Mouse (Mus musculus): ENCODE measurements around the gene Capzb.

Gene Capzb

GRCm38 (mm10) chr4:139208236-139209129 lies 15.8 kb downstream of the Capzb start:
- no peak for DNase-seq (ENCODE audit: low spot score)

DNA sequence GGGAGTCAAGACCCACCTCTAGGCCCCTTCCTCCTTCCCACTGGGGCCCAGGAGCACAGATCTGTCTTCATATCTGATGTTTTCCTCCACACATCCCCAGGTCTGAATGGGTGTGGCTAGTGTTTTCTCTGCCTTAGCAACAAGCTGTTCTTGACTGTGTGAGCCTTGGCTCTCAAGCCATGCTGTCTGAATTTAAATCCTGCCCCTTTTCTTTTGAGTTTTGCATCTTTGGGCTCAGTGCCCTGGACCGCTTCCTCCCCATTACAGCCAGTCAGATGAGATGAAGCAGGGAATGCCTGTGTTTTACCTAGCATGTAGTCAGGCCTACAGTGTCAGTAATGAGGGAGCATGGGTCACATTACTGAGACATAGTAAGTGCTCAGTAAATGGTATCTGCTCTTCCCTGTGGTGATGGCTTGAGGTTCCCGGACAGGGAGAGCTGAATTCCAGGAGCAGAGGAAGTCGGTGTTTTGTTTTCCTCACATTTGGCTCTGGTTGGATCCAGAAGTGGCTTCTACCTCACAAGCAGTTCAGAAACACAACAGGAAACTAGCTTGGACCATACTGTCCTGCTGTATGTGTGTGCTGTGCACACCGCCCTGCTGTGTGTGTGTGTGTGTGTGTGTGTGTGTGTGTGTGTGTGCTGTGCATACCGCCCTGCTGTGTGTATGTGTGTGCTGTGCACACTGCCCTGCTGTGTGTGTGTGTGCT lies 16.6 kb downstream of the Capzb start:
- DNase-seq (ENCODE audit: low spot score), result no peak

GRCm38 (mm10) chr4:139211975-139212831 lies 19.5 kb downstream of the Capzb start:
- DNase-seq (ENCODE audit: low spot score), result no peak

DNA sequence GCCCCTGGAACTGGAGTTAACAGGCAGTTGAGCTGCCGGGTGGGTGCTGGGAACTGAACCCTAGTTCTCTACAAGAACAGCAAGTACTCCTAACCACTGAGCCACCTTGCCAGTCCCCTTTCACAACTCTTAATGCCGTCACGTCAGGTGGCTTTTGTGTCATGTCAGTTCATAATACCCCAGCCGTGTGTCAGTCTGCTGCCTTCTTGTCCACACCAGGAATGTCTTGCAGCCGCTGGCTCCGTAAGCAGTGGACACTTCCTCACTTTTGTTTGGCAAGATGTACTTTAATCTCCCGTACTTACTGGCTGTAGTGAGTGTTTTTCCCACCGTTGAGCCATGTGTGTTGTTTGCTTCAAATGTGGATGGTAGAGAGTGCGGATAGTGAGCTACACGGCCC lies 20.4 kb downstream of the Capzb start:
- DNase-seq (ENCODE audit: low spot score), result no peak

- DNase-seq (ENCODE audit: low spot score), result no peak
Measured at GRCm38 (mm10) chr4:139213935-139214371, 21.3 kb downstream of the Capzb start.

DNA sequence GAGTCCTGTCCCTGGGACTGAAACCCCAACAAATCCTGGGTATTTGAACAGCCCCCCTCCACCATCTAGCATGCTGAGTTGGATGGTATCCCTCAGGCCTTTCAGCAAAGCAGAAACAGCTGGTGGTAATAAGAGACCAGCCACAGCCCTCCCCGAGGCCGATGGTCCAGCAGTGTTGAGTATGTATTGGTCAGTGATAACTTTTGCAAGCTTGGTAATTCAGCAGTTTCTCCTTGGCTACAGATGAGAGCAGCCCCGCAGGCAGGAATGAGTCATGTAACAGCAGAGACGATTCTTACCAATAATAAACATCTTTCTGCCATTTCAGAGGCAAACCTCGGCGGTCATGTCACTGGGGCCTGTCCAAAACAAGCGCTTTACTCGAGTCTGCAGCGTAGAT lies 23.9 kb downstream of the Capzb start:
- no peak for DNase-seq (ENCODE audit: low spot score)

DNA sequence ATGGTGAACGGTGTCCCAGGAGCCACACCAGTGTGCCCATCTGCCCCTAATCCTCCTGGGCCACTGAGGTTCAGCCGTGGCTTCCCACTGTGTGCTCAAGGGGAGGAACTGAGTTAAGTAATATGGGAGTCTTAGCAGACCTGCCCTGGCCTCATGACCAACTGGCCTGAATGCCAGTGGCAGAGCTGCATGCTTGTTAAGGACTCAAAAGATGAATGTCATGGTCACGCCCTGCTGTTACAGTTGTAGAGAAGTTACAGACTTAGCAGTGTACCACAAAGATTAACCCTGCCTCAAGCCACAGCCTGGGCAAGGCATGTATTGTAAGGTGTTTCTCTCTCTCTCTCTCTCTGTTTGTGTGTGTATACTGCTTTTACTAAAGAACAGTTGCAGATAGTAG lies 25.8 kb downstream of the Capzb start:
- no peak for DNase-seq (ENCODE audit: low spot score)

DNA sequence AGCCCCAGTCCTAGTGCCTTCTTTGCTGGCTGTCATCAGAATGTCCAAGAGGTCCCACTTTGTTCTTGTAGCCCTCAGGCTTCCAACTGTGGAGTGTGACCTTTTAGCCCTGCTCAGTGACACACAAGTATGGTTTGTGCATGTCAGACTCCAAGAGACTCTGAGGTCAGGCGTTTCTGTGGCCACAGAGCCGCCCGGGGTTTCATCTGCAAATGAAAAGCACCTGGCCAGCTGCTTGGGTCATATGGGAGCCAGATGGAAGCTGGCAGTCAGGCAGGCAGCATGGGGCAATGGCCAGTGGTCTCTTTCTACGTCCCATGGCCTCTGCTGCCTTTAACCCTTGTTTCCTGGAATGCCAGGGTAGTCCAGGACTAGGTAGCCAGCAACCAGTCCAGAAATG lies 27.0 kb downstream of the Capzb start:
- no peak for DNase-seq (ENCODE audit: low spot score)

DNA sequence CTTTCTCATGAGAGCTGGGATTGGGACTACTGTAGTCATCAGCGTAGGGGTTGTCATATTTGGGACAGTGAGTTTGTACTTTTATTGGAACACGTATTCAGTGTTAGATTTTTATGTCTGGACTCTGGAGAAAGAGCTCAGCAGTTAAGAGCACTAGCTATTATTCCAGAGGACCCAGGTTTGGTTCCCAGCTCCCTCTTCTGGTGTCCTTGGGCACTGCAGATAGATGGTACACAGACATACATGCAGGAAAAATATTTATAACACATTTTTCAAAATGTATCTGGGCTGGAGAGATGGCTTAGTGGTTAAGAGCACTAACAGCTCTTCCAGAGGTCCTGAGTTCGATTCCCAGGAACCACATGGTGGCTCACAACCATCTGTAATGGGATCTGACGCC lies 28.3 kb downstream of the Capzb start:
- DNase-seq (ENCODE audit: low spot score), result no peak

DNA sequence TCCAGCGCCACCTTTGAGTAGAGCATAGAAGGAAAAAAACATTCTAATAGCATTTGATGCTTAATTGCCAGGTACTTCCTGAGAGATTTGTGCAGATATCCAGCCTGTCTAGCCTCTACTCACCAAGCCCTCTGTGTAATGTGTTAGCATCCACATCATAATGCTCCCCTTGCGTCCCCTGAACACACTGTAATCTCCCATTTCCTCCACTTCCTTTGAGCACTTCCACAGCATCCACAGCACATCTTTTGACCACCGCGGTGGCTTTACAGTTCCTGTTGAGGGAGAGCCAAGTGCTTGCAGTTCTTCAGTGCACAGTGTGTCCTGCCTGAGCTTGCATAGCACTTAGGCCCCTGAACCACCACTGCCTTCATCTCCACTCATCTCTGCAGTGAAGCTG lies 29.1 kb downstream of the Capzb start:
- no peak for DNase-seq (ENCODE audit: low spot score)

DNA sequence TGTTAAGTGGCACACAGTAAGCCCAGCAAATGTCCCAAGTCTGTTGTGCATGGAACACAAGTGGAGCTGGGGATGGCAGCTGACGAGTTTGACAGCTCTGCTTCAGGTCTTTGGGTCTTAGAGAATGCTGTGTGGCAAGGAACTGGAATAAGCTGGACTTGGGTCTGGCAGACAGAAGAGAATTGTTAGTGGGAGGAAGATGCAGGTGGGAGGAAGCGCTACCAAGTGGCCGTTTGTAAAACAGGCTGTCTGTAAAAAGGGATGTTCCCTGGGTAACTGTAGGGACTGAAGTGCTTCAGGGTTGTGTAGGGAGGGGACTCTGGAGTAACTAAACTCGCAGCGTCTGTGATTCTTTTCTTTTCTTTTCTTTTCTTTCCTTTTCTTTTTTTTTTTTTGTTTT lies 32.4 kb downstream of the Capzb start:
- no peak for DNase-seq (ENCODE audit: low spot score)

DNA sequence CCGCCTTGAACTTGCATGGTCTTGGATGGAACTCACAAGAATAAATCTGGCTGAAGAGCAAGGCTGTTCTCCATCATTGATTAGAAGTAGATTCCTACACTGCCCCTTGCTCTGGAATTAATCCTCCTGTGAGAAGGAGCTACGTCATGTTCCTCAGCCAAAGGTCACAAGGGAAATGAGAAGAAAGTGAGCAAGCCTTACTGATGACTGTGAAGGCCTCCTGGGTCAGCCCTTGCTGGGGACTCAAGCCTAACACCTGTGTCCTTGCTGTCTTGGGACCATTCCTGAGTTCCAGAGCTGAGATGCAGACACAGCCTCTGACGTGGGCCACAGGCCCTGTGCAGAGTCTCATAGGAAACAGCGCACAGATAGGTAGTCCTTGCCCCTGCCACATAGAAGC lies 33.2 kb downstream of the Capzb start:
- no peak for DNase-seq (ENCODE audit: low spot score)

GRCm38 (mm10) chr4:139226504-139227216 lies 34.0 kb downstream of the Capzb start:
- DNase-seq (ENCODE audit: low spot score), result no peak

- no peak for DNase-seq (ENCODE audit: low spot score)
Measured at GRCm38 (mm10) chr4:139227923-139228322, 35.2 kb downstream of the Capzb start.

- no peak for DNase-seq (ENCODE audit: low spot score)
Measured at GRCm38 (mm10) chr4:139229271-139229670, 36.6 kb downstream of the Capzb start.

DNA sequence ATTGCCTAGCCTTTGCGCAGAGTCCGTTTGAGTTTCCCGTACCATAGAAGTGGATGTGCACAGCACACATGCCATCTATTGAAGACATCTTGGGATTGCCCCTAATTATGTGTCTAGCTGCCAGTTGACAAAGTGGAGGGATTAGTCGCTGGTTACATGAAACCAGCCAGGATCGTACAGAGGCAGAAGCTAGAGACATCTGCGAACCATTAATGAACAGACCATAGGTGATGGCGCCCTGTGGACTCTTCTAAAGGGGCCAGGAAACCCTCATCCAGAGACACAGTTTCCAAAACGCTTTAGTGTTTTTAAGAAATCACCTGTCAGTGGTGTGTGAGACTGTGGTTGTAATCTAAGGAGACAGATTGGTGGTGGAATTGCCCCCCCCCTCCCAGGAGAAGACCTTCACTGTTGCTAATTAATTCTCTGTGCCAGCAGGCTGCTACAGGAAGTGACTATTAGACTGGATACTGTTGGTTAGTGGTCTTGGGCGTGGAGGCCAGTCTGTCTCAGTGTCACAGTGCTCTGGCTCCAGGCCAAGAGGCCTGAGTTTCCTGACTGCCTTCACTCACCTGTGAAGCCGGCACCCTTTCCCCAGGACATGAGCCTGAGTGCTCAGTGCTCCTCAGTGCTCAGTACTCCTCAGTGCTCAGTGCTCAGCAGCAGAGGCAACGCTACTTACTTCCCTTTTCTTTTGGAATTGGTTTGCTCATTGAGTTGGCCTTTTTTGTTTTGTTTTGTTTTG lies 37.8 kb downstream of the Capzb start:
- DNase-seq (ENCODE audit: low spot score), result no peak

- no peak for DNase-seq (ENCODE audit: low spot score)
Measured at GRCm38 (mm10) chr4:139231163-139231562, 38.5 kb downstream of the Capzb start.

DNA sequence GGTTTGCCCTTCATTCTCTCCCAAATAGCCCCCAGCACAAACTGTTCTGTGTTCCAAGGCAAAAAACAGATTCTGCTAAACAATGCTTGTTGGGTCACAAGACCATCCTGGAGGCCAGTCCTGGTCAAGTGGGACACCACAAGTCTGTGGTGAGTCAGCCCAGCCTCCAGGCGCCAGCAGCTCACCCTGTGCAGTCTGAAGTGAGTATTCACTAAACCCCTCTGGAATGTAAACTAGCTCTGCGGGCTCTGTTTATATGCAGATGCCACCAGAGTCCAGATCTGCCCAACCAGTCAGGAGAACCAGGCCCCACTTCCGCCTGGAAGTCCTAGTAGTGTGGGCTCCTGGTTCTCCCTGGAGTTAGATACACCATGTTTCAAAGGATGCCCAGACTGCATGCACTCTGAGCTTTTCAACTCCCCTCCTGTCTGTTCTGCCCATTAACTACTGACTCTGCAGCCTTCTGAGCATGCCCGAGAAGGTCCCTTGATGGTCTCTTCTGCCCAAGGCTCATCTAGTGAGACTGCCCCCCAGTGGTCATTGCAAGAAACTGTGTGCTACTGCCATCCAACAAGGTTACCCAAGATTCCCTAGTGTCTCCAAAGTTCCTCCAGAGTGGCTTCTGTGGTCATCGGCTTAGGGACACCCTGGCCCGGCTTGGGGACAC lies 39.9 kb downstream of the Capzb start:
- DNase-seq (ENCODE audit: low spot score), result no peak

DNA sequence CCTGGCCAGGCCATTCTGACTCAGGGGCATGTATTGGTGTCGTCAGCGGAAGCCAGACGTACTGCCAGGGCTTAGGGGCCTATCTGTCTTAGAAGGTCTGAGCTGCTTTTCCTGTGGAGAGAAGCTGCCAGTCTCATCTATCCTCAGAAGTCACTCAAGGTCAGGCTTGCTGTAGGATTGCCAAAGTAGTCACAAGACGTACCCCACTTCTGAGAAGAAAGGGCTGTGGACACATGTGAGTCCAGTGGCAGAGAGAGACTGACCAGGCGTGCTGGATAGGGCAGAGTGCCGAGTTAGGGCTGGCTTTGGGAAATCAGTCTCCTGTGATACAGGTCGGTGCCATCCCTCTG lies 40.4 kb downstream of the Capzb start:
- DNase-seq (ENCODE audit: low spot score), result no peak

GRCm38 (mm10) chr4:139233755-139234254 lies 41.1 kb downstream of the Capzb start:
- DNase-seq (ENCODE audit: low spot score), result no peak

All from layer of hippocampus, adult 9-10 months (tissue).